Mouse (Mus musculus) CH12F3 (cell line): ENCODE results near the gene Eif3l.
"Not testable (repeated sequence)": the region's sequence is repeated elsewhere in the genome, so short reads cannot be mapped to it uniquely, and the experiment has no call there.

Source experiments
- in situ Hi-C: fragments of 300-500 bp; cut with MboI; formaldehyde crosslinking; loops from 2 replicates; pipeline ENCODE4 v1.14.3; 2020; ENCODE audit warnings: low sequenced_read_pairs

Gene Eif3l

GRCm38 (mm10) chr15:79074913-79075532 is at the start of gene Eif3l:
Gene Eif3l, plus strand, starts transcription at chr15:79075179.
- in situ Hi-C loops, result no loop called here

DNA sequence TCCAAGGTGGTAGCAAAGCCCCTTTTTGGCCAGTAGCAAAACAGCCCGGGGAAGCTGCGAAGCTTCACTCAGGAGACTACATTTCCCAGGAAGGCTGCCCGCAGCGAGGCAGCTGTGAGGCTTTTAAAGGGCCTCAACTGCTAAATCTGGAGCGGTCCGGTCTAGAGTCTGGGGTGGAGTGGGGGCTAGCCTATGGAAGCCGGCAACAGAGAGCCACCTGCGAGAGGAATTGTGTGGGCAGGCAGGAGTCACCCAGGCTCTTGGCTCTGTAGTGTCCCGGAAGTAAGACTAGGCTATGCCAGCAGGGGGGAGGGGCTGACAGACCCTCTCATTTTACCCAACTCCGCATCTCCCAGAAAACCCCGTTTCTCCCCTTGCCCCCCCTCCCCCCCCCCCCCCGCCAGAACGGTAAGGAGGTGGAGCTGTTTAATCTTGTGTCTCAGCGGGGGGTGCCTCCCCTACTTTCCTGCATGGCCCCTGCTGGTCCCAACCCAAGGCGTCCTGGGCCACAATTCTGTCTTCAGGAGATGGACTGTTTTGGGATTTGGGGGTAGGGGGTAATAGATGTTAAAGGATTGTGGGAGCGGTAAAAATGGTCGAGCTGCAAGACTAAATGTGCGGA is 49.2 kb upstream of the Eif3l start:
- in situ Hi-C loops, result no loop called here

DNA sequence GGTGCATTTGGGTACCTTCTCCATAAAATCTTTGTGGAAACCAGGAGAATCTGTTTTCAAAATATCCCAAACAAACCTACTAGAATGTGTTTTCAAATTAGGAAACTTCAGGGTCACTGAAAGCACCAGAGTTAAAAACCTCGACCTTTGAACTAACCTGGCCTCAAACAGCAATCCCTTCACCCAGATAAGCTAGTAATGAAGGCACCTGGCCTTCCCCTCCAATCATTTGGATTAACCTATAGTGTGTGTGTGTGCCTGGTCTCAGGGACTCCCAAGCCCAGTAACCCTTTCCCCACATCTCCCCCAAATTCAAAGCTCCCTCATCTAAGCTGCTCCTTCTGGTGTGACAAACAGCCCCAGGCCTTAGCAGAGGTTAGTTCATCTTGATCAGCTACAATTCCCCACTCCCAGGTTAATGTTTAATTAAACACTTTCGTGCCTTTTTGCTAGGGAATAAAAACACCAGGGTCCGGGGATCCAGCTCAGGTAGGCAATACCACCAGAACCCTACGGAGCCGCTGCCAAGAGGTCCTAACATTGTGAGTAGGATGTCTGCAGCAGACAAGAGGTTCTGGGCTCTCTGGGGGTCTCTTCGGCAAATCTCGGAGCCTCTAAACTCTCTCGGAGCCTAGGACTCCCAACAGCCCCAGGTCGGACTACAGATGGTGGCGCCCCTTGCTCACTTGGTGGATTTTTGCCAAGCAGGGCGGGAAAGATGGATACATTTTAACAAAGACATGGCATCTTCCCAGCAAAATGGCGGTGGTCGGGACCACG is 48.3 kb upstream of the Eif3l start:
- in situ Hi-C loops, result no loop called here

DNA sequence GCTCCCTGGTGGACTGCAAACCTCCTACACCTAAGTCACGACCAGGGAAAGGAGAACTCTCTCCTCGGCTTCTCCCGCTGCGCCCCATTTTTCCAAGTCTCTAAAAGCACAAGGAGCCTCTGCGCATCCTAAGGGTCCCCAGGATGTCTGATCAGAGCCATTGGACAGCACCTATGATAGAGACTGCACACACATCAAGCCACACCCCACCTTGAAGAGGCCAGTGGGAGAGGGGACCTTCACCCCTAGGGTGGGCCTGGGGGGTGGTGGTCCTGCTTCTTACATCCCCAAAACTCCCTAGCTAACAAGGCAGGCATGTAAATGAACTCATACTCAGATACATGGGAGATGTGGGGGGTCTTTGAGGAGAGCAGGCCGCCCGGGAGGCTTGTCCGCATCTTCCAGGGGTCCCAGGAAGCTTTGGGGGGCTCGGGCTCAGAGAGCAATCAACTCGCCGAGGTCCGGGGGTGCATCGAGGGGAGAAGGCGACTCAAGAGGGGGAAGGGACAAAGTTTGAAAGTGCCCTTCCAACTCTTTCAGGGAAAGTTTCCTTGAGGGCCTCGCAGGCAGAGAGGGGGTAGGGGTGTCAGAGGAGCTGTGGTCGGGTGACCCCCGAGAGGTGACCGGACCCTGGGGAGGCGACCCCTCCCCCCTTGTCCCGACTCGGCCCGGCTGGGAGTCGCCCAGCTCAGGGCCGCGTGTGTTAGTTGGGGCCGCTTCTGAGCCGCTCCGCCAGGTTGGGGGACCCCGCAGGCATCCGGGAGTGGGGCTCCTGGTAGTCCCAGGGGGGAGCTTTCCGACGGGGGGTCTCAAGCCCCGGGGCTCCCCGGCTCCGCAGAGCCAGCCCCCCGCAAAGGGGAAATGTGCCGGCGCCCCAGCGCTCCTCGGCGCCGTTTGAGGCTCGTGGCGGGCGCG is 47.4 kb upstream of the Eif3l start:
- in situ Hi-C loops, result no loop called here

DNA sequence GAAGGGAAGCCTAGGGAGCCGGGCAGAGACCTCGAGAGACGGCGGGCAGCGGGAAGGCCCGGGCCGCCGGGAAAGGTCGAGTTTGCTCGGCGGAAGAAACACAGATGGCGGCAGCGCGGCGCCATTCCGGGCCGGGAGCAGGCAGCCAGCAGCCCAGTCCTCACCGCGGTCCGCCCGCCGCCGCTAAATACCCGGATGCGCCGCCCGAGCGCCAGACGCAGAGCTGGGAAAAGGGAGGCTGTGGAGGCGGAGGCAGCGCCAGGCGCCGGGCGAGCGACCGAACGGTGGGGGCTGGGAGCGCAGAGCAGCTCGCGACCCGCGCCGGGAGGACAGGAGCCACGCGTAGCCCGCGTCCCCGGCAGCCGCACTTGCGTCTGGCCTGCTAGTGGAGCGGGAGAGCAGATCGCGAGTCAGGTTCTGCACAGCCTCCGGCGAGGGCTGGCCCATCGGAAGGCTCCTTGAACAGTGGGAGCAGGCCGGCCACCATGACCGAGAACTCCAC is 46.7 kb upstream of the Eif3l start, which contains the start of gene H1f0:
TSS of gene H1f0 (plus strand) at position 214 of the 502 bp plus-strand sequence.
- in situ Hi-C loops, result no loop called here

DNA sequence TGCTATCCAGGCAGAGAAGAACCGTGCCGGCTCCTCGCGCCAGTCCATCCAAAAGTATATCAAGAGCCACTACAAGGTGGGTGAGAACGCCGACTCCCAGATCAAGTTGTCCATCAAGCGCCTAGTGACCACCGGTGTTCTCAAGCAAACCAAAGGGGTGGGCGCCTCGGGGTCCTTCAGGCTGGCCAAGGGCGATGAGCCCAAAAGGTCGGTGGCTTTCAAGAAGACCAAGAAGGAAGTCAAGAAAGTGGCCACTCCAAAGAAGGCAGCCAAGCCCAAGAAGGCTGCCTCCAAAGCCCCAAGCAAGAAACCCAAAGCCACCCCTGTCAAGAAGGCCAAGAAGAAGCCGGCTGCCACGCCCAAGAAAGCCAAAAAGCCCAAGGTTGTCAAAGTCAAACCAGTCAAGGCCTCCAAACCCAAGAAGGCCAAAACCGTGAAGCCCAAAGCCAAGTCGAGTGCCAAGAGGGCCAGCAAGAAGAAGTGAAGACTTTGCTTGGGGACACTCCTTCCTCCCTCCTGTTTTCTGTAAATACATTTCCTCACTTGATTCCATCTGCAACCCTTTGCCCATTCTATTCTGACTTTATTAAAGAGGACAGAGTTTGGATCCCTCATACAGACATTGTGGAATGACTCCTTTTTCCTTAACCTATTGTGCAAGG is 46.0 kb upstream of the Eif3l start:
- in situ Hi-C loops, result no loop called here

DNA sequence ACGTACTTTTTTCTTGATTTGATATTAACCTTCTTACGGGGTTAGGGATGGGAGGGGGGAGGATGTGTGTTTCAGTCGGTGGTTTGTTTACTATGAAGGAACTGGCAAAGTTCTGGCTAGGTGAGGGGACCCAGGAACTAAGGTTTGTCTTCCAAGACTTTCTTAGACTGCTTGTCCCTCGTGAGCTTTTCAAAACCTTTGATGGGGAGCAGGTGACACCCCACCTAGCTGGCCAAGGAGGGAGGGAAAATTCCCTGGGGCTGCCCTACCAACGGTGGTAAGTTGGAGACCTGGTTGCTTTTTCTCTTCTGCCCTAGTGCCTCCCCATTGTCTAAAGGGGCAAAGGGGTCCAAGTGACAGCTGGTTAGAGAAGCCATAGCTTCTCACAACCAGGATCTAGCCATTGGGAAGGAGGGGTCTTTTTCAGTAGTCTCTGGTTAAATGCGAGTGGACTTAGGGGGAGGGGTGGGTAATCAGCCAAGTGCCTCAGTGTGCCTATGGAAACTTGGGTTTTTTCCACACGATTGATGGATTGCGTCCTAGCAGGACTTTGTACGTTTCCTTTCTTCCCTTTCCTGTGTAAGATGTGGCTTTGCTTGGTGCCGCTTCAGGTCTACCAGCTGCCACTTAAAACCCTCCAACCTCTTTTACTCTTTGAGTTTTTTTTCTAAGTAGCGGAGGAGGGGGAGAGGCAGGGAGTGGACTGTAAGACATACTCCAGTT is 45.3 kb upstream of the Eif3l start:
- in situ Hi-C loops, result no loop called here

- in situ Hi-C loops, result no loop called here
Measured at GRCm38 (mm10) chr15:79030551-79031435, 44.2 kb upstream of the Eif3l start.

DNA sequence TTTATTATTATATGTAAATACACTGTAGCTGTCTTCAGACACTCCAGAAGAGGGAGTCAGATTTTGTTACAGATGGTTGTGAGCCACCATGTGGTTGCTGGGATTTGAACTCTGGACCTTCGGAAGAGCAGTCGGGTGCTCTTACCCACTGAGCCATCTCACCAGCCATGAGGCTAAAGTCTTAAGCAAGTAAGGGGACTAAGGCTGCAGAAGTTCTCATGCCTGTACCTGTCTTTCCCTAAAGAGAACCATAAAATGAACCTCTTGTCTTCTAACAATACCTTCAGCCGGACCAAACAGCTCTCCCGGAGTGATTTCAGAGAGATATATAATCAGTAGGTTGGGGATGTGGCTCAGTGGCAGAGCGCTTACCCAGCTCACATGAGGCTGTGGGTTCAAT is 43.1 kb upstream of the Eif3l start:
- in situ Hi-C loops, result not testable (repeated sequence)

GRCm38 (mm10) chr15:79037913-79038328 is 37.1 kb upstream of the Eif3l start:
- in situ Hi-C loops, result no loop called here

GRCm38 (mm10) chr15:79038331-79038730 is 36.6 kb upstream of the Eif3l start:
- in situ Hi-C loops, result no loop called here

GRCm38 (mm10) chr15:79038853-79039252 is 36.1 kb upstream of the Eif3l start:
- in situ Hi-C loops, result no loop called here

DNA sequence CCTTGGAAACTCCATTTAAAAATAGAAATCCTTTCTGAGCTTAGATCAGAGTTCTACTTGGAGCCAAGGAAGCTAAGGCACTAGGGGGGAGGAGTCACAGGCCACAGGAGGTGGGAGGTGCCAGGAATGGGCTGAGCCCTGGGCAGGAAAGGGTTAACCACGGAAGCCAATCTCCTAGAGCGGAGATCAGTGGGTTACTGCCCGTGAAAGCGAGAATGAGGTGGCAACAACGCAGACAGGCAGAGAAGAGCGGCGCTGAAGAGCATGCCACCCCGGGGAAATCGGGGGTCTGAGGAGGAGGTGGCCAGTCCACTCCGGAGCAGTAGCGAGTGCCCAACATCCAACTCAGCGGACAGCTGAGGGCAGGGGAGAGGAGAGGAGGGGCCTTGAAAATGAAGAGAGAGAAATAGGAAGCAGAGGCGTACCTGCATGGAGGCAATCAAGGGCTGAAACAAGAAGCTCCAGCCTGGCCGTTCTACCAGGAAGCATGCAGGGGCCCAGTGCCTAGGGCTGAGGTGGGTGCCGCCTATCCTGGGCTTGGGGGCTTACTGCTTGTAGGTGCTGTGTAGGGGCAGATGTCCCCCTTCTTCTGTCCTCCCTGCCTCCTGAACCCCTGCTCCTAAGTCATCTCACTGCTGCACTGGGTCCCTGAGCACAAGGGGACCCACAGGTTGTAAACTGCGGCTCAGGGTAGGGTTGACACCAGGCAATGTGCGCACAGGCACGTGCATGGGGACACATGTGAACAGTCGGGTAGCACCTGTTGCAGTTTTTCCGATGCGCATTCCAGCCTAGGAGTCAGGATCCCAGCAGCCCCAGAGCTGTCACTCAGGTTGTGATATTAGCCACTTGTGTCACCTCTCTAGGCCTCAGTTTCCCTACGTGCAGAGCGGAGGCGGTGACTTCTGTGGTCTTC is 34.2 kb upstream of the Eif3l start:
- in situ Hi-C loops, result no loop called here

DNA sequence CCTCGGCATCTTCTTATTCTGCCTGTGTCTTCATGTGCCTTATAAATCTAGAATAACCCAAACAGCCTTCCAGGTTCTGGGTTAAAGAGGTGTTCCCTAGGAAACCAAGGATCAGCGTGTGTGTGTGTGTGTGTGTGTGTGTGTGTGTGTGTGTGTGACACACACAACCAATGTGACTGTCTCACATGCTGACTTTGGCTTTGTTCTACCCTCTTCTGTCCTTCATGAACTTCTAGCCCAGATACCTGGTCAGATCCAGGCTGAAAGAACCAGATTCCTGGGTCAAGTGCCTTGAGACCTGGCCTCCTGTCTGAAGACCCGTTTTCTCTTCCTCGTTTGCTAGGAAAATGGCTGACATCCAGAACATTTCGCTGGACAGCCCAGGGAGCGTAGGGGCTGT is 33.4 kb upstream of the Eif3l start, which contains the start of gene Galr3:
TSS of gene Galr3 (plus strand) at position 301 of the 400 bp plus-strand sequence.
- in situ Hi-C loops, result no loop called here

DNA sequence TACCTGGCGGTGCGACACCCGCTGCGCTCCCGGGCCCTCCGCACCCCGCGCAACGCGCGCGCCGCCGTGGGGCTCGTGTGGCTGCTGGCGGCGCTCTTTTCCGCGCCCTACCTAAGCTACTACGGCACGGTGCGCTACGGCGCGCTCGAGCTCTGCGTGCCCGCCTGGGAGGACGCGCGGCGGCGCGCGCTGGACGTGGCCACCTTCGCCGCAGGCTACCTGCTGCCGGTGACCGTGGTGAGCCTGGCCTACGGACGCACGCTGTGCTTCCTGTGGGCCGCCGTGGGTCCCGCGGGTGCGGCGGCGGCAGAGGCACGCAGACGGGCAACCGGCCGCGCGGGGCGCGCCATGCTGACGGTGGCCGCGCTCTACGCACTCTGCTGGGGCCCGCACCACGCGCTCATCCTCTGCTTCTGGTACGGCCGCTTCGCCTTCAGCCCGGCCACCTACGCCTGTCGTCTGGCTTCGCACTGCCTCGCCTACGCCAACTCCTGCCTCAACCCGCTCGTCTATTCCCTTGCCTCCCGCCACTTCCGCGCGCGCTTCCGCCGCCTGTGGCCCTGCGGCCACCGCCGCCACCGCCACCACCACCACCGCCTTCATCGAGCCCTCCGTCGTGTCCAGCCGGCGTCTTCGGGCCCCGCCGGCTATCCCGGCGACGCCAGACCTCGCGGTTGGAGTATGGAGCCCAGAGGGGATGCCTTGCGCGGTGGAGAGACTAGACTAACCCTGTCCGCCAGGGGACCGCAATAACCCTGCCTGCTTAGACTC is 32.1 kb upstream of the Eif3l start:
- in situ Hi-C loops, result no loop called here

DNA sequence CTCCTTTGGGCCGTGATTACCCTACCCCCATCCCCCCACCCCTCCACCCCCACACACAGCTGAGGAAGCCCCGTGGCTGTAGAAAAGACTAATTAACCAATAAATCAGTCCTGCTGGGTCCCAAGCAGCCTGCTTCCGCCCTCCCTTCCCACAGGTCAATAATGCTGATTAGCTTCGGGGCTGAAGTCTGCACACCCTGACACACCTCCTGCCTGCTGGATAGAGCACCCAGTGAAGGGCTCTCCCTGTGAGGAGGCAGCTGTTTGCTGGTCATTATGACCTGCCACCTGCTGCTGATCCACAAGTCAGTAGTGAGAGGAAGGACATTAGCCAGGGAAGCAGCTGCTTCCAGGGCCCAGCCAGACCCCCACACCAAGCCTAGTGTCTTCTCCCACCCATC is 30.1 kb upstream of the Eif3l start:
- in situ Hi-C loops, result no loop called here

GRCm38 (mm10) chr15:79048186-79048585 is 26.8 kb upstream of the Eif3l start:
- in situ Hi-C loops, result no loop called here
